Mouse (Mus musculus) activated CD4-positive, CD25-positive, alpha-beta regulatory T cell, adult 9 weeks (primary cell): ENCODE measurements around the gene Cdh12. TPM values are rescaled to one million over a fixed set of nuclear protein-coding genes. Genes with fewer than 3 reads are reported as not detected.

Experiments used
- polyA plus RNA-seq: library from polyadenylated mRNA; unstranded; fragments of 100-300 nt; shearing (Covaris generic); gene quantifications from one replicate; pipeline ENCODE4 v1.2.1, GENCODE M21; 2017

The Cdh12 gene
- polyA plus RNA-seq, result not detected

DNA sequence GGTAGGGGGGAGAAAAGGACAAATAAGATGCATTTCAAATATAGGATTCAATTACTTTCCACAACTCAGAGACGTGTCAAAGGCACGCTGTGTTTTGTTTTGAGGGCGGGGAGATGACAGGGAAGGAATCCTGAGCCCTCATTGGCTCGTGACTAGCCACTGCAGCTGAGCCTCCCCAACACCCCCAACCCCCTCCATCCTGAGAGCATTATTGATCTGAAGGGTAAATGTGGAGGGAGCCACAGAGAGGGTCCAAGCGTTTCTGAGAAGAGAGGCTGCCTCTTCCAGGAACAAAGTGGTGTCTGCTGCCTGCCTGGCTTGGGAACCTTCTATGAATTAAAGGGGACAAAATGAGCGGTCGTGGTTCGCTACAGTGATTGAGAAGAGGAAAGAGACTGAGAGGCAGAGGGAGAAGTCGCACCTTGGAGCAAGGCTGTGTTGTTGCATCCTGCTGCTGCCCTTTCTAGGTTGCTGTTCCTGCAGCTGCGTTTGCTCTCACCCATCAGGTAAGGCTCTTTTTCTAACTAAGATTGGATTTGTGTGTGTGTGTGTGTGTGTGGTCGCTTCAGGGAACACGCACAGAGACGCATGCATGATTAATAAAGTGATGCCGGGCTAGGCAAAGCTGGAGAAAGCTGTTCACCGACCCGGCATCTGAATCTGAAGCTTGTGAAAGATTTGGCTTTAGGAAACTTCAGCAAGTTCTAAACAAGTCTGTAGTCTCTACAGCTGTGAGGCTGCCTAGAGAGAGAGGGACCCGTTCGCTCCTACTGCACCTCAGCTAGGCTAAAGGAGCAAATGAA is at the start of gene Cdh12:
Gene Cdh12 (plus strand): TSS at position 405 of the 803 bp plus-strand sequence.

DNA sequence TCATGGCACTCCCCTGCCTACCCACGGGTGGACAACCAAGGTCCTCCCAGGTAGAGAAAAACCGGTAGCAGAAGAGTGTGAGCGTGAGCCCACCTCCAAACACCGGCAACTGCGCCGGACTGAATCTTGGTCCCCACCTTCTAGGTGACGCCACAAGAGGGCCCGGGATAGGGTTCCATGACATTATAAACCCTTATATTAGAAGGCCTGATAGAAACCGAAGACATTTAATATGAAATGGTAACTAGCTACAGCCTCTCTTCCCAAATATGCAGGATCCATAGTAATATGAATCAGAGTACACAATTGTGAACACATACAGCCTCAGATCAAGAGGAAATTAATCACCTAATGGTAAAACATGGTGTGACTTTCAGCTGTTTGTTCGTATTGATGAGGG is 217.6 kb downstream of the Cdh12 start, which contains the start of gene Acot10:
Gene Acot10 (minus strand): TSS at position 101 of the 400 bp plus-strand sequence.

Other genes starting within 250 kb of the Cdh12 start
- gene Acot10, start 217.5 kb downstream of the Cdh12 start, polyA plus RNA-seq, result not detected